Mouse (Mus musculus): ENCODE measurements at regions not wholly inside any gene's neighbourhood (a gene's known extent, or its start where the extent isn't known, plus 50 kb on each side); places are given as distances from the start of the nearest gene placed in this dataset.

DNA sequence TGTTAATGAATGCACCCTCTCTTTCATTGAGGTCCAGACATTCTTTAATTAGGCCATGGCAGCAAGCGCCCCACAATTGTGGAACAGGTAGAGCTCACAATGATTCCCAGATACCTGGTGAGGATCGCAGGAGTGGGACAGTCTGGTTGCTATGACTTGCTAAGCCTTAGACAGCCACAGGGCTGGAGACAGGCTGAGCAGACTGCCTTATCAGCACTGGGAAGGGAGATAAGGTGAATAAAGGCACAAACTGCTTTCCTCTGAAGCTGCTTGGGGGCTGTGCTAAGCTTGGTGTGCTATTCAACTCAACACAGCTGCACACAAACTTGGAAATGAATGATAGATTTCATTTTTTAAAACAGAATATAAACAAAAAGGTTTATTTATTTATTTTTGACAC is 159.8 kb upstream of the Masp1 start:
- no peak for DNase-seq (ENCODE audit: low spot score in 2 of 2)

DNA sequence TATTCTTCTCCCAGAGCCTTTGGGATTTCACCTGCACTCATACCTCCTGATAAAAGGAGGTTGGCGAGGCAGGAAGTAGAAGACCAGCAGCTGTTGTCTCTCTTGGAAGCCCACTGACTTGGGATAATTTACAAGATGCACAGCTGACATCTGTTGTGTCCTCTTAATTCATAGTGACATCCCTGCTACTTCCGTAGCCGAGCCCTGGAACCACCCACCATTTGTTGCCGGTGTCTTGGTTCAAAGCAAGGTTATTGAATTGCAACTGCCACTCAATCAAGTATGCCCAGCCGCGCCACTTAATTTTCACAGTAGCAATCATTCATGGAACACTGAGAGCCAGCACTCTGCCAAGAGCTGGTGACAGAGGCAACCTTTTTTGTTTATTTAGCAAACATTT is 151.8 kb upstream of the Masp1 start:
- DNase-seq (ENCODE audit: low spot score in 2 of 2), result no peak

DNA sequence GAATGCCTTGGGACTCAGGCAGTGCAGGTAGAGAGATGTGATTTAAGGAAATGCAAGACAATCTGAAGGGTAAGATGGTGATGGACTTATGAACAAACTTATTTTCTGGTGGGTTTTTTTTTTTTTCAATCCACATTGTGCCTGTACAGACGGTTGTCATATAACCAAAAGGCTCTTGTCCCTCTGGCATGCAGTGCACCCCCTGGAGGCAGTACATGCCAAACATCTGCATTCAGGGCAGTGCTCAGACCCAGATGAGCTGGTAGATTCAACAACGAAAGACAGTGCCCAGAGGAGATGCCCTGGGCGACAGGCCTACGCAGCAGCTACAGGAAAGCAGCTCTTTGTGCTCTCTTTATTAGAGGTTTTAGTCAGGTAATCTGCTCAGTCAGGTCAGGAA is 149.5 kb upstream of the Masp1 start:
- no peak for DNase-seq (ENCODE audit: low spot score in 2 of 2)

DNA sequence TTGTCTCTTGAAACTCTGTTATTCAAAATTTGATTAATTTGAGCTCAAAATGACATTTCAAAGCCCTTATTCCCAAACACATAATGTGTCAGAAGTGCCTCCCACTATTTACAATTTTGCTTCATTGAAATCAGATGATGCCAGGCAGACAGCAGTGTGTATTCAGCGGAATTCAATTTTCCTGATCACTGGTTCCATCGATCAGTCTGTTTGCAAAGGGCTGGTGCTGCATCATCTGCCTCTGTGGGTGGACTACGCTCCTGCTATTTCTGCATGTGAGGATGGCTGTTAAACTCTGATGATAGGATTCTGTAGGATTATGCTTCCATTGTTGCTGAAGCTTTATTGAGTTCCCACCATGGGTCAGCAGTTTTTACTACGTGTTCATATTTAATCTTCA is 149.0 kb upstream of the Masp1 start:
- DNase-seq (ENCODE audit: low spot score in 2 of 2), result no peak
